9 mouse cellular contexts compared by ENCODE assay signal in genomic region chr9:13323074-13323473, GRCm38 (mm10). TPM values are rescaled to one million over a fixed set of nuclear protein-coding genes. Genes with fewer than 3 reads are reported as not detected.
DNase-seq lines count a peak whose midpoint lies in the region; ATAC-seq and TF ChIP-seq lines count a peak whose summit lies in the region.
"Had no signal": no experiment of that assay in that cellular context is flagged by ENCODE, and none has a peak within 500 bp of the region (broad histone marks: within the 10 kb centered on the region; RNA-seq: fewer than 3 reads in every experiment).

No protein-coding gene starts in this region.

- H3K9ac ChIP-seq in heart, embryonic 14.5 days (ENCODE audit: low read length): 0 out of 2 replicates have a peak overlapping the region, but pooled peaks have one; percentile 25
- H3K9ac ChIP-seq in midbrain, embryonic 11.5 days (ENCODE audit: low read length): no peak overlapping the region
- no peak overlapping the region for H3K9ac ChIP-seq in midbrain, postnatal 0 days (replicated peaks; ENCODE audit: low read length, poor library complexity, severe bottlenecking)
- H3K9ac ChIP-seq in embryonic facial prominence, embryonic 15.5 days: no peak overlapping the region
- no peak overlapping the region for H3K9ac ChIP-seq in stomach, embryonic 15.5 days

- TF ChIP-seq CTCF in midbrain, postnatal 0 days (IDR thresholded peaks at IDR 0.05): no peak

- no peak for ATAC-seq in heart, embryonic 14.5 days (ENCODE audit: insufficient number of reproducible peaks, insufficient read depth, low FRiP score, low read depth)
- no peak for ATAC-seq in midbrain, embryonic 11.5 days (ENCODE audit: low FRiP score)
- no peak for ATAC-seq in midbrain, postnatal 0 days (ENCODE audit: low FRiP score)
- peak; percentile 39; the same call in 1 of the 2 replicates for ATAC-seq in embryonic facial prominence, embryonic 15.5 days (ENCODE audit: insufficient number of reproducible peaks, low FRiP score, low TSS enrichment, low read depth)
- no peak for ATAC-seq in stomach, embryonic 15.5 days (ENCODE audit: insufficient read depth, low FRiP score, low read depth)
- ATAC-seq: midbrain, embryonic 16.5 days had no signal

- no peak for DNase-seq in heart, adult 18-20 months
- peak; percentile 77 for DNase-seq in midbrain, embryonic 11.5 days (ENCODE audit: low spot score, missing footprints)
- no peak for DNase-seq in midbrain, postnatal 0 days (ENCODE audit: low spot score)
- DNase-seq in cerebellum, postnatal 4 days (ENCODE audit: low spot score in 2 of 2): no peak
- no peak for DNase-seq in right cerebral cortex, postnatal 36 days (ENCODE audit: low spot score in 2 of 2)

- H3K4me1 ChIP-seq in heart, embryonic 14.5 days (ENCODE audit: control insufficient read depth in 2 of 2, insufficient read depth in 2 of 2, low read length in 2 of 2): peaks cover 12 to 29% of the 10 kb centered on the region in 2 experiments
- peaks cover 9% of the 10 kb centered on the region for H3K4me1 ChIP-seq in midbrain, embryonic 11.5 days (ENCODE audit: control insufficient read depth, insufficient read depth, low read length)
- no peaks in the 10 kb centered on the region for H3K4me1 ChIP-seq in midbrain, postnatal 0 days (ENCODE audit: insufficient read depth, low read length)
- peaks cover 14% of the 10 kb centered on the region for H3K4me1 ChIP-seq in embryonic facial prominence, embryonic 15.5 days
- peaks cover 9% of the 10 kb centered on the region; the same call in 1 of the 2 replicates for H3K4me1 ChIP-seq in stomach, embryonic 15.5 days

- peak overlapping the region; percentile 72 to 78 for H3K27ac ChIP-seq in heart, embryonic 14.5 days (replicated peaks in 1 of 2; ENCODE audit: control insufficient read depth in 1 of 2, insufficient read depth in 1 of 2, low read depth in 2 of 2, low read length in 2 of 2)
- H3K27ac ChIP-seq in midbrain, embryonic 11.5 days (ENCODE audit: low read depth, low read length): no peak overlapping the region; the same call in 1 of the 2 replicates
- no peak overlapping the region for H3K27ac ChIP-seq in midbrain, postnatal 0 days (ENCODE audit: low read depth, low read length)
- H3K27ac ChIP-seq in embryonic facial prominence, embryonic 15.5 days (replicated peaks): peak overlapping the region; percentile 76
- H3K27ac ChIP-seq in stomach, embryonic 15.5 days: peak overlapping the region; percentile 63; the same call in 1 of the 2 replicates

- 48% methylated on average over 2 of the region's 2 CpGs for WGBS in heart, embryonic 14.5 days
- 80% methylated on average over 2 of the region's 2 CpGs for WGBS in midbrain, embryonic 11.5 days
- 67% methylated on average over 2 of the region's 2 CpGs for WGBS in midbrain, postnatal 0 days
- WGBS in embryonic facial prominence, embryonic 15.5 days: 70% methylated on average over 2 of the region's 2 CpGs
- WGBS in stomach, embryonic 15.5 days: 54% methylated on average over 2 of the region's 2 CpGs

- H3K4me2 ChIP-seq in heart, embryonic 14.5 days (ENCODE audit: low read length): no peak overlapping the region
- no peak overlapping the region for H3K4me2 ChIP-seq in midbrain, embryonic 11.5 days
- H3K4me2 ChIP-seq in midbrain, postnatal 0 days (ENCODE audit: low read depth, low read length, poor library complexity, severe bottlenecking): no peak overlapping the region
- H3K4me2 ChIP-seq in embryonic facial prominence, embryonic 15.5 days (replicated peaks): no peak overlapping the region
- no peak overlapping the region for H3K4me2 ChIP-seq in stomach, embryonic 15.5 days

- H3K9me3 ChIP-seq in heart, embryonic 14.5 days (ENCODE audit: control insufficient read depth, low read length): no peaks in the 10 kb centered on the region
- no peaks in the 10 kb centered on the region for H3K9me3 ChIP-seq in midbrain, embryonic 11.5 days (ENCODE audit: control insufficient read depth, low read length)
- H3K9me3 ChIP-seq in midbrain, postnatal 0 days (ENCODE audit: low read length): no peaks in the 10 kb centered on the region
- no peaks in the 10 kb centered on the region for H3K9me3 ChIP-seq in embryonic facial prominence, embryonic 15.5 days (replicated peaks)
- no peaks in the 10 kb centered on the region for H3K9me3 ChIP-seq in stomach, embryonic 15.5 days

- no peak overlapping the region for H3K4me3 ChIP-seq in heart, embryonic 14.5 days (ENCODE audit: control insufficient read depth in 1 of 2, insufficient read depth in 1 of 2, low read depth in 1 of 2, low read length in 2 of 2)
- H3K4me3 ChIP-seq in midbrain, embryonic 11.5 days (ENCODE audit: low read depth, low read length): no peak overlapping the region
- H3K4me3 ChIP-seq in midbrain, postnatal 0 days (ENCODE audit: low read depth, low read length): no peak overlapping the region
- H3K4me3 ChIP-seq in embryonic facial prominence, embryonic 15.5 days (replicated peaks): no peak overlapping the region
- H3K4me3 ChIP-seq in stomach, embryonic 15.5 days (replicated peaks): no peak overlapping the region

- H3K36me3 ChIP-seq in heart, embryonic 14.5 days (ENCODE audit: control insufficient read depth, insufficient read depth, low read length): no peaks in the 10 kb centered on the region
- no peaks in the 10 kb centered on the region for H3K36me3 ChIP-seq in midbrain, embryonic 11.5 days (ENCODE audit: control insufficient read depth, insufficient read depth, low read length)
- H3K36me3 ChIP-seq in midbrain, postnatal 0 days (ENCODE audit: insufficient read depth, low read length): no peaks in the 10 kb centered on the region
- no peaks in the 10 kb centered on the region for H3K36me3 ChIP-seq in embryonic facial prominence, embryonic 15.5 days
- H3K36me3 ChIP-seq in stomach, embryonic 15.5 days: no peaks in the 10 kb centered on the region

- no peaks in the 10 kb centered on the region for H3K27me3 ChIP-seq in heart, embryonic 14.5 days (ENCODE audit: control insufficient read depth, insufficient read depth, low read length)
- no peaks in the 10 kb centered on the region for H3K27me3 ChIP-seq in midbrain, embryonic 11.5 days (ENCODE audit: control insufficient read depth, insufficient read depth, low read length)
- no peaks in the 10 kb centered on the region for H3K27me3 ChIP-seq in midbrain, postnatal 0 days (ENCODE audit: insufficient read depth, low read length)
- H3K27me3 ChIP-seq in embryonic facial prominence, embryonic 15.5 days: no peaks in the 10 kb centered on the region
- H3K27me3 ChIP-seq in stomach, embryonic 15.5 days (replicated peaks): no peaks in the 10 kb centered on the region

RNA-seq across cellular contexts. Expression of gene Maml2, which starts 25.3 kb away (rescaled TPM):
- polyA plus RNA-seq in heart, embryonic 14.5 days (2014; fragmentation: Nextera tagmentation; extraction: Ambion mirVana): 9.8 and 10.5 TPM in 2 replicates
- total RNA-seq in heart, adult 18-20 months (2021): 1 to 10 TPM; 5.3 to 6.0 TPM
- polyA plus RNA-seq in midbrain, embryonic 11.5 days (2014; fragmentation: Nextera tagmentation; extraction: Ambion mirVana): 10.3 and 10.7 TPM in 2 replicates
- 9.2 and 11.0 TPM in 2 replicates for total RNA-seq in midbrain, postnatal 0 days (2014; rRNA removed)
- polyA plus RNA-seq in midbrain, postnatal 0 days (2015; fragmentation: Nextera tagmentation; extraction: Ambion mirVana): 9.1 TPM in 2 replicates
- polyA plus RNA-seq in embryonic facial prominence, embryonic 15.5 days (2015; fragmentation: Nextera tagmentation; extraction: Ambion mirVana): 11.7 and 12.5 TPM in 2 replicates
- 8.5 and 9.0 TPM in 2 replicates for polyA plus RNA-seq in stomach, embryonic 15.5 days (2015; fragmentation: Nextera tagmentation; extraction: Ambion mirVana)

Comparison
In these comparisons a context has a peak if more than half of its experiments do, and no peak if none do; other contexts are left out.
1. H3K27ac ChIP-seq: peak in heart, embryonic 14.5 days (2 of 2), embryonic facial prominence, embryonic 15.5 days (single experiment) and stomach, embryonic 15.5 days (single experiment); none in midbrain, embryonic 11.5 days (single experiment) and midbrain, postnatal 0 days (single experiment).